Mouse (Mus musculus): ENCODE results near the gene Adam22.
"Not testable (repeated sequence)": the region's sequence is repeated elsewhere in the genome, so short reads cannot be mapped to it uniquely, and the experiment has no call there.

Gene Adam22

DNA sequence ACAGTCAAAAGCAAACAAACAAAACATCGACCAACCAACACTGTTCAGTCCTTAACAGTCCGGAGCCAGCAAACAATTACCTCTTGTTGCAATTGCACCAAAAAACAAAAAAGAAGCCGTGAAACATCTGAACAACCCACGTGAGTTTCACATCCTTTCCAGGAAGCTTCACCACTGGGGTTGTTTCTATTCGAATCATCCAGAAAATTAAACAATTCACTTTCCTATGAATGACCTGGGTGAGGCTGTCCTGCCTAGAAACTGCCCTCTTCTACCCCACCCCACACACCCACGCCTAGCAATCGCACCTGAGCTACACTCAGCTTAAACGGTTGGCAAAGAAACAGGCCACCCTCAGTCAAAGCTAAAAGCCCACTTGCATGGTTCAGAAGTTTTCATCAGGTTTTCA, 312.2 kb downstream of the Adam22 start:
- peak; percentile 35 to 38 for DNase-seq

DNA sequence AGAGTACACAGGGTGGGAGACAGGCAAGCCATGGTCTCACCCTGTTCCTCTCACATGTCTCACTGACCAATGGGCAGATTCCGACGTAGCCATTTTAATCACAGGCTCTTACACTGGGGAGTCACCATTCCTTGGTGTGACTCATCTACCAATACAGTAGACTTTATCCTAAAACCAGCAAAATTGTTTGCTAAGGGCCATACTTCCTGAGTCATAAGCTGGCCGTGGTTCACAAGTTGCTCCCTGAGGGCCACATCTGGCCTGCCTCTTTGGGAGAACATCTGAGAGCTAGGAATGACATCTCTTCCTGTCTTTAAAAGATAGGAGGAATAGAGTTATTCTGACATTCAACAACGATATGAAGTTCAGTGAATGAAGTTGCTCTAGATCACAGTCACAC, 314.1 kb downstream of the Adam22 start:
- no peak for DNase-seq

GRCm38 (mm10) chr5:8045855-8046254, 322.1 kb downstream of the Adam22 start, which contains the start of gene Sri:
Gene Sri, plus strand, starts transcription at chr5:8046078.
- DNase-seq = peak in 1 of 2 experiments; percentile 6

- DNase-seq = not testable (repeated sequence)
Observed at GRCm38 (mm10) chr5:8034596-8034995, 333.4 kb downstream of the Adam22 start.

Measured in lung, adult 18-20 months (tissue).